Mouse (Mus musculus) midbrain, embryonic 10.5 days (tissue): ENCODE data around the gene Zfp329. TPM values are rescaled to one million over a fixed set of nuclear protein-coding genes. Genes with fewer than 3 reads are reported as not detected.
"Not testable (repeated sequence)": the region's sequence is repeated elsewhere in the genome, so short reads cannot be mapped to it uniquely, and the experiment has no call there.

ENCODE experiments used
- DNase-seq: peaks from one replicate; pipeline ENCODE4 v3.0.0-alpha.2; 2017; ENCODE audit warnings: low spot score
- H3K27ac ChIP-seq: fragments of 300-500 bp; sonication (generic); replicated peaks from 2 replicates; pipeline ENCODE4 v1.5.1; 2016; ENCODE audit warnings: mild to moderate bottlenecking
- H3K27me3 ChIP-seq: fragments of 300-500 bp; sonication (generic); 2 replicates; pipeline ENCODE4 v1.6.1; 2016; ENCODE audit warnings: low read depth, mild to moderate bottlenecking; ENCODE audit not compliant: poor library complexity, severe bottlenecking
- H3K36me3 ChIP-seq: fragments of 300-500 bp; sonication (generic); 2 replicates; pipeline ENCODE4 v1.6.1; 2016; ENCODE audit warnings: mild to moderate bottlenecking, moderate library complexity
- H3K4me1 ChIP-seq: fragments of 300-500 bp; sonication (generic); 2 replicates; pipeline ENCODE4 v1.6.1; 2016
- H3K4me3 ChIP-seq: fragments of 300-500 bp; sonication (generic); 2 replicates; pipeline ENCODE4 v1.5.1; 2016; ENCODE audit warnings: mild to moderate bottlenecking, moderate library complexity
- H3K9me3 ChIP-seq: fragments of 300-500 bp; sonication (generic); replicated peaks from 2 replicates; pipeline ENCODE4 v1.6.1; 2016; ENCODE audit warnings: mild to moderate bottlenecking
- WGBS: fragments of 180-500 bp; shearing (Covaris S2); methylation state at CpG from one replicate; pipeline ENCODE4 v1.1.7; 2016; 5-methylcytosine and 5-hydroxymethylcytosine counted together
- polyA plus RNA-seq: library from polyadenylated mRNA; unstranded; fragments of >200 nt; fragmentation: Nextera tagmentation; extraction: Ambion mirVana; gene quantifications from 2 replicates; pipeline ENCODE4 v1.2.1, GENCODE M21; 2016

Gene Zfp329
- polyA plus RNA-seq, result 17.3 and 20.4 TPM in 2 replicates

- Histone ChIP-seq H3K4me3 (peak within 1 kb of the TSS; percentile 70), H3K27ac (peak within 1 kb of the TSS; percentile 93), H3K27me3 (no peaks in the 10 kb centered on the region), H3K36me3 (peaks cover 34% of the 10 kb centered on the region), H3K4me1 (peaks cover 10% of the 10 kb centered on the region; the same call in 1 of the 2 replicates), H3K9me3 (peaks cover 53% of the 10 kb centered on the region)
- WGBS, result under 1% methylated on average over 40 of the region's 40 CpGs
- peak; percentile 92 for DNase-seq
These were observed at the start of gene Zfp329 for GRCm38 (mm10) chr7:12818521-12819295. Gene Zfp329, minus strand, starts transcription at chr7:12818858.

- peak overlapping the region; percentile 64 for H3K4me3 ChIP-seq
- H3K27me3 ChIP-seq, result no peaks in the 10 kb centered on the region
- H3K9me3 ChIP-seq, result peaks cover 65% of the 10 kb centered on the region
- WGBS, result 93% methylated on average over 4 of the region's 4 CpGs
- DNase-seq, result no peak
- H3K4me1 ChIP-seq, result 0 out of 2 replicates have a peak, but pooled peaks cover 4% of the 10 kb centered on the region
- H3K27ac ChIP-seq, result no peak overlapping the region
- H3K36me3 ChIP-seq, result peaks cover 50% of the 10 kb centered on the region
These were observed 17.1 kb upstream of the Zfp329 start for GRCm38 (mm10) chr7:12835779-12836178.

GRCm38 (mm10) chr7:12835193-12835671, 16.6 kb upstream of the Zfp329 start:
- H3K27ac ChIP-seq, result peak overlapping the region; percentile 90
- 45% methylated on average over 13 of the region's 13 CpGs for WGBS
- 0 out of 2 replicates have a peak, but pooled peaks cover 4% of the 10 kb centered on the region for H3K4me1 ChIP-seq
- H3K4me3 ChIP-seq, result peak overlapping the region; percentile 64
- no peak for DNase-seq
- H3K36me3 ChIP-seq, result peaks cover 44% of the 10 kb centered on the region
- peaks cover 59% of the 10 kb centered on the region for H3K9me3 ChIP-seq
- H3K27me3 ChIP-seq, result no peaks in the 10 kb centered on the region

- 4% methylated on average over 47 of the region's 47 CpGs for WGBS
- peaks cover 59% of the 10 kb centered on the region for H3K9me3 ChIP-seq
- H3K27ac ChIP-seq, result peak within 1 kb of the TSS; percentile 90
These were observed 15.8 kb upstream of the Zfp329 start, which contains the start of gene Zfp110 for GRCm38 (mm10) chr7:12834162-12835120. Gene Zfp110, plus strand, starts transcription at chr7:12834761.

GRCm38 (mm10) chr7:12815566-12815965, 3.1 kb downstream of the Zfp329 start:
- H3K27me3 ChIP-seq, result no peaks in the 10 kb centered on the region
- H3K9me3 ChIP-seq, result peaks cover 61% of the 10 kb centered on the region
- H3K36me3 ChIP-seq, result peaks cover 65% of the 10 kb centered on the region
- H3K4me1 ChIP-seq, result peaks cover 10% of the 10 kb centered on the region; the same call in 1 of the 2 replicates
- no peak for DNase-seq
- H3K27ac ChIP-seq, result no peak overlapping the region
- H3K4me3 ChIP-seq, result no peak overlapping the region
- WGBS, result 96% methylated on average over 8 of the region's 8 CpGs

More at GRCm38 (mm10) chr7:12834162-12835120, 15.8 kb upstream of the Zfp329 start, which contains the start of gene Zfp110:
- Histone ChIP-seq H3K4me3 (peak within 1 kb of the TSS; percentile 64), H3K4me1 (0 out of 2 replicates have a peak, but pooled peaks cover 4% of the 10 kb centered on the region), H3K36me3 (peaks cover 36% of the 10 kb centered on the region), H3K27me3 (no peaks in the 10 kb centered on the region)
- peak; percentile 88 for DNase-seq

GRCm38 (mm10) chr7:12803727-12804071, 15.0 kb downstream of the Zfp329 start:
- no peak for DNase-seq
- H3K27ac ChIP-seq, result peak overlapping the region; percentile 88
- peaks cover 30% of the 10 kb centered on the region for H3K36me3 ChIP-seq
- peaks cover 15% of the 10 kb centered on the region for H3K4me1 ChIP-seq
- peak overlapping the region; percentile 56 for H3K4me3 ChIP-seq
- WGBS, result under 1% methylated on average over 16 of the region's 16 CpGs
- H3K27me3 ChIP-seq, result no peaks in the 10 kb centered on the region
- H3K9me3 ChIP-seq, result peaks cover 15% of the 10 kb centered on the region

GRCm38 (mm10) chr7:12802866-12803726, 15.6 kb downstream of the Zfp329 start, which contains the start of gene Zscan18:
Gene Zscan18, minus strand, starts transcription at chr7:12803635.
- no peaks in the 10 kb centered on the region for H3K27me3 ChIP-seq
- H3K9me3 ChIP-seq, result peaks cover 12% of the 10 kb centered on the region
- H3K36me3 ChIP-seq, result peaks cover 26% of the 10 kb centered on the region
- H3K4me3 ChIP-seq, result peak within 1 kb of the TSS; percentile 56
- peak; percentile 84 for DNase-seq
- WGBS, result 4% methylated on average over 30 of the region's 31 CpGs
- H3K4me1 ChIP-seq, result peaks cover 15% of the 10 kb centered on the region
- H3K27ac ChIP-seq, result peak within 1 kb of the TSS; percentile 88

GRCm38 (mm10) chr7:12799554-12799953, 19.1 kb downstream of the Zfp329 start:
- no peak for DNase-seq
- peaks cover 15% of the 10 kb centered on the region for H3K4me1 ChIP-seq
- H3K4me3 ChIP-seq, result no peak overlapping the region
- no peak overlapping the region for H3K27ac ChIP-seq
- peaks cover 24% of the 10 kb centered on the region for H3K9me3 ChIP-seq
- H3K36me3 ChIP-seq, result peaks cover 10% of the 10 kb centered on the region
- H3K27me3 ChIP-seq, result no peaks in the 10 kb centered on the region
- 94% methylated on average over 1 of the region's 1 CpGs for WGBS

- Histone ChIP-seq H3K36me3 (peaks cover 10% of the 10 kb centered on the region), H3K9me3 (peaks cover 24% of the 10 kb centered on the region), H3K4me1 (peaks cover 3% of the 10 kb centered on the region), H3K4me3 (no peak overlapping the region), H3K27me3 (no peaks in the 10 kb centered on the region), H3K27ac (no peak overlapping the region)
- no peak for DNase-seq
- 68% methylated on average over 2 of the region's 2 CpGs for WGBS
These were observed 20.7 kb downstream of the Zfp329 start for GRCm38 (mm10) chr7:12797971-12798370.

GRCm38 (mm10) chr7:12792624-12793023, 26.0 kb downstream of the Zfp329 start:
- not testable (repeated sequence) for DNase-seq, H3K4me3 ChIP-seq, H3K27ac ChIP-seq, H3K27me3 ChIP-seq, H3K36me3 ChIP-seq, H3K4me1 ChIP-seq
- WGBS, result 89% methylated on average over 11 of the region's 11 CpGs
- H3K9me3 ChIP-seq, result peaks cover 18% of the 10 kb centered on the region

GRCm38 (mm10) chr7:12788025-12788424, 30.6 kb downstream of the Zfp329 start:
- H3K9me3 ChIP-seq, result no peaks in the 10 kb centered on the region; the same call in 1 of the 2 replicates
- peaks cover 7% of the 10 kb centered on the region for H3K4me1 ChIP-seq
- WGBS, result 33% methylated on average over 5 of the region's 5 CpGs
- H3K36me3 ChIP-seq, result no peaks in the 10 kb centered on the region
- no peak for DNase-seq
- no peak overlapping the region for H3K4me3 ChIP-seq
- no peaks in the 10 kb centered on the region for H3K27me3 ChIP-seq
- no peak overlapping the region for H3K27ac ChIP-seq
